Mouse (Mus musculus) CH12.LX (cell line): Measurements from ENCODE around the gene Trak2. TPM values are rescaled to one million over a fixed set of nuclear protein-coding genes. Genes with fewer than 3 reads are reported as not detected.

Experiments
- DNase-seq: peaks from one replicate; pipeline ENCODE4 v3.0.0-alpha.2; 2013; ENCODE audit errors: extremely low read depth
- H3K27ac ChIP-seq: 2 replicates; pipeline ENCODE4 v1.5.1; 2012; ENCODE audit warnings: low read depth, mild to moderate bottlenecking, control low read depth, moderate library complexity; ENCODE audit not compliant: insufficient read depth
- H3K27me3 ChIP-seq: replicated peaks from 2 replicates; pipeline ENCODE3; 2012; ENCODE audit warnings: inconsistent platforms
- H3K36me3 ChIP-seq, 2 experiments: replicated peaks in 1 of 2; 2 replicates each; pipeline versions ENCODE3 to v1.6.1; 2012; ENCODE audit warnings: inconsistent platforms in 1 of 2, low read length in 1 of 2, mild to moderate bottlenecking in 1 of 2, mixed read lengths in 1 of 2, moderate library complexity in 1 of 2; ENCODE audit not compliant: control insufficient read depth in 1 of 2, insufficient read depth in 1 of 2
- H3K4me1 ChIP-seq, 2 experiments: 2 replicates each; pipeline ENCODE4 v1.6.1; 2012; ENCODE audit warnings: inconsistent platforms in 1 of 2, moderate library complexity in 1 of 2; ENCODE audit not compliant: insufficient read depth in 2 of 2, control insufficient read depth in 1 of 2
- H3K4me2 ChIP-seq: 2 replicates; pipeline ENCODE4 v1.6.1; 2012; ENCODE audit warnings: low read depth, mild to moderate bottlenecking, control low read depth; ENCODE audit not compliant: poor library complexity, insufficient read depth, severe bottlenecking
- H3K4me3 ChIP-seq, 3 experiments: fragments of 150-350 bp in 1 of 3; sonication (generic) in 1 of 3; replicated peaks in 1 of 3; 2 replicates each; pipeline versions ENCODE3 to v1.5.1; 2011 to 2012; ENCODE audit warnings: low read depth in 2 of 3, low read length in 2 of 3, mild to moderate bottlenecking in 2 of 3, moderate library complexity in 2 of 3, control low read depth in 1 of 3, improper control_type of control experiment in 1 of 3, inconsistent platforms in 1 of 3, mixed read lengths in 1 of 3; ENCODE audit not compliant: poor library complexity in 1 of 3
- H3K79me2 ChIP-seq: replicated peaks from 2 replicates; pipeline ENCODE4 v1.6.1; 2012; ENCODE audit warnings: mild to moderate bottlenecking, moderate library complexity; ENCODE audit not compliant: control insufficient read depth, poor library complexity, insufficient read depth, severe bottlenecking; ENCODE audit errors: extremely low read depth
- H3K9ac ChIP-seq: 2 replicates; pipeline ENCODE4 v1.6.1; 2012; ENCODE audit warnings: low read depth, mild to moderate bottlenecking, control low read depth, moderate library complexity; ENCODE audit not compliant: insufficient read depth
- H3K9me3 ChIP-seq: replicated peaks from 2 replicates; pipeline ENCODE3; 2012; ENCODE audit warnings: low read length, inconsistent platforms, mixed read lengths
- BHLHE40 ChIP-seq: IDR thresholded peaks from 2 replicates; pipeline ENCODE4 v1.6.1; 2011; ENCODE audit warnings: mild to moderate bottlenecking, low read depth, low read length, improper control_type of control experiment
- CHD1 ChIP-seq: IDR thresholded peaks from 2 replicates; pipeline ENCODE4 v1.6.1; 2012; ENCODE audit warnings: low read depth, low read length, improper control_type of control experiment, inconsistent platforms
- E2F4 ChIP-seq: IDR thresholded peaks from 2 replicates; pipeline ENCODE4 v1.6.1; 2011; ENCODE audit warnings: low read depth, low read length, improper control_type of control experiment; ENCODE audit not compliant: insufficient replicate concordance
- ELF1 ChIP-seq: IDR thresholded peaks from 2 replicates; pipeline ENCODE4 v1.6.1; 2014; ENCODE audit warnings: low read depth, mild to moderate bottlenecking, inconsistent platforms, low read length, improper control_type of control experiment
- EP300 ChIP-seq: IDR thresholded peaks from 2 replicates; pipeline ENCODE4 v1.6.1; 2011; ENCODE audit warnings: low read length, improper control_type of control experiment
- ETS1 ChIP-seq: conservative IDR thresholded peaks from 2 replicates; pipeline ENCODE4 v1.6.1; 2012; ENCODE audit warnings: low read depth, mild to moderate bottlenecking, inconsistent platforms, low read length, improper control_type of control experiment, moderate library complexity
- IRF4 ChIP-seq: IDR thresholded peaks from 2 replicates; pipeline ENCODE4 v1.6.1; 2014; ENCODE audit warnings: low read depth, mild to moderate bottlenecking, inconsistent platforms, low read length, improper control_type of control experiment
- JUND ChIP-seq: conservative IDR thresholded peaks from 2 replicates; pipeline ENCODE4 v1.6.1; 2011; ENCODE audit warnings: low read depth, low read length, improper control_type of control experiment
- MAFK ChIP-seq: IDR thresholded peaks from 2 replicates; pipeline ENCODE4 v1.6.1; 2011; ENCODE audit warnings: low read length, improper control_type of control experiment; ENCODE audit not compliant: insufficient replicate concordance
- MYC ChIP-seq: IDR thresholded peaks from 2 replicates; pipeline ENCODE4 v1.6.1; 2011; ENCODE audit warnings: low read depth, mild to moderate bottlenecking, improper control_type of control experiment, low read length
- NELFE ChIP-seq: IDR thresholded peaks from 2 replicates; pipeline ENCODE4 v1.6.1; 2011; ENCODE audit warnings: low read depth, low read length, improper control_type of control experiment
- NRF1 ChIP-seq: IDR thresholded peaks from 2 replicates; pipeline ENCODE4 v1.6.1; 2014; ENCODE audit warnings: low read depth, mild to moderate bottlenecking, inconsistent platforms, low read length, improper control_type of control experiment, moderate library complexity
- POLR2A ChIP-seq: IDR thresholded peaks from 2 replicates; pipeline ENCODE4 v1.6.1; 2011; ENCODE audit warnings: low read depth, mild to moderate bottlenecking, improper control_type of control experiment, low read length
- SIN3A ChIP-seq: IDR thresholded peaks from 2 replicates; pipeline ENCODE4 v1.6.1; 2012; ENCODE audit warnings: low read length, improper control_type of control experiment, inconsistent platforms
- TBP ChIP-seq: conservative IDR thresholded peaks from 2 replicates; pipeline ENCODE4 v1.6.1; 2011; ENCODE audit warnings: low read depth, low read length, improper control_type of control experiment
- USF1 ChIP-seq: IDR thresholded peaks from 2 replicates; pipeline ENCODE4 v1.6.1; 2014; ENCODE audit warnings: low read depth, mild to moderate bottlenecking, inconsistent platforms, low read length, improper control_type of control experiment
- USF2 ChIP-seq: conservative IDR thresholded peaks from 2 replicates; pipeline ENCODE4 v1.6.1; 2011; ENCODE audit warnings: low read depth, low read length, improper control_type of control experiment
- dilution Hi-C: fragments of 300-500 bp; cut with MboI; formaldehyde crosslinking; loops from 2 replicates; pipeline ENCODE4 v1.14.3; 2020; ENCODE audit warnings: low sequenced_read_pairs; ENCODE audit not compliant: extremely low pct_unique_long_range_greater_than_20kb, extremely low pct_ligation_motif_present
- in situ Hi-C: fragments of 300-500 bp; cut with MboI; formaldehyde crosslinking; loops from 3 replicates; pipeline ENCODE4 v1.14.3; 2019; ENCODE audit warnings: low sequenced_read_pairs, low pct_ligation_motif_present, low pct_unique_long_range_greater_than_20kb, mixed read lengths
- polyA plus RNA-seq: library from polyadenylated mRNA; unstranded; fragments of >175 nt; gene quantifications from 2 replicates; pipeline ENCODE4 v1.2.1, GENCODE M21; 2012; ENCODE audit warnings: low read depth; ENCODE audit not compliant: insufficient read length
- total RNA-seq, 2 experiments: library from RNA; depleted of rRNA; stranded (reverse); fragments of 300-350 nt in 1 of 2; fragments of >200 nt in 1 of 2; gene quantifications; 2 replicates each; pipeline ENCODE4 v1.2.3; 2012 to 2014

Trak2 gene
- total and polyA plus RNA-seq, 3 experiments: 7.7 to 16.7 (median 11.4) TPM

GRCm38 (mm10) chr1:58962865-58963264 lies 10.4 kb downstream of the Trak2 start:
- DNase-seq: no peak
- peaks cover 0 to 20% of the 10 kb centered on the region in 2 experiments for H3K36me3 ChIP-seq
- dilution Hi-C loops: no loop called here
- H3K9me3 ChIP-seq: no peaks in the 10 kb centered on the region
- H3K4me3 ChIP-seq: no peak overlapping the region
- peaks cover 10% of the 10 kb centered on the region for H3K79me2 ChIP-seq
- no peaks in the 10 kb centered on the region for H3K27me3 ChIP-seq
- H3K9ac ChIP-seq: no peak overlapping the region
- in situ Hi-C loops: no loop called here
- TF ChIP-seq POLR2A (no peak), USF2 (no peak), JUND (no peak), ETS1 (no peak), NRF1 (no peak), IRF4 (no peak), EP300 (no peak), ELF1 (no peak), SIN3A (no peak), MYC (no peak), NELFE (no peak), TBP (no peak), CHD1 (no peak), MAFK (no peak)
- H3K4me1 ChIP-seq: peaks cover 0 to 57% of the 10 kb centered on the region in 2 experiments; a peak in 2 of 4 replicates
- no peak overlapping the region for H3K4me2 ChIP-seq
- no peak overlapping the region for H3K27ac ChIP-seq

GRCm38 (mm10) chr1:58962418-58962817 lies 10.8 kb downstream of the Trak2 start:
- Histone ChIP-seq H3K4me2 (no peak overlapping the region), H3K27me3 (no peaks in the 10 kb centered on the region)
- dilution Hi-C loops: no loop called here

More at GRCm38 (mm10) chr1:58962418-58962817, 10.8 kb downstream of the Trak2 start:
- Histone ChIP-seq H3K36me3 (peaks cover 0 to 20% of the 10 kb centered on the region in 2 experiments), H3K9me3 (no peaks in the 10 kb centered on the region), H3K9ac (no peak overlapping the region), H3K27ac (no peak overlapping the region), H3K4me3 (no peak overlapping the region), H3K4me1 (peaks cover 0 to 60% of the 10 kb centered on the region in 2 experiments; a peak in 2 of 4 replicates), H3K79me2 (peaks cover 8% of the 10 kb centered on the region)
- TF ChIP-seq ETS1 (no peak), BHLHE40 (no peak), ELF1 (no peak), NRF1 (no peak), E2F4 (no peak), USF1 (no peak)
- in situ Hi-C loops: no loop called here
- DNase-seq: no peak
